Mouse (Mus musculus) myocyte (in vitro differentiated cells): Measurements from ENCODE around the gene Cd9. TPM values are rescaled to one million over a fixed set of nuclear protein-coding genes. Genes with fewer than 3 reads are reported as not detected.
"Not testable (repeated sequence)": the region's sequence is repeated elsewhere in the genome, so short reads cannot be mapped to it uniquely, and the experiment has no call there.

Source experiments
- H3K27me3 ChIP-seq: one replicate; pipeline ENCODE4 v1.6.1; 2011; ENCODE audit not compliant: control insufficient read depth, insufficient read depth, insufficient read length
- H3K36me3 ChIP-seq: one replicate; pipeline ENCODE4 v1.6.1; 2011; ENCODE audit not compliant: control insufficient read depth, insufficient read depth
- H3K4me2 ChIP-seq: one replicate; pipeline ENCODE4 v1.6.1; 2011; ENCODE audit warnings: low read depth, control low read depth
- H3K4me3 ChIP-seq: one replicate; pipeline ENCODE4 v1.5.1; 2011; ENCODE audit warnings: mild to moderate bottlenecking, control low read depth, moderate library complexity
- H3K79me2 ChIP-seq: one replicate; pipeline ENCODE4 v1.6.1; 2011; ENCODE audit not compliant: control insufficient read depth, insufficient read depth
- H3ac ChIP-seq: one replicate; pipeline ENCODE4 v1.6.1; 2011; ENCODE audit not compliant: control insufficient read depth, insufficient read length
- CEBPB ChIP-seq: IDR thresholded peaks from 2 replicates; pipeline ENCODE4 v1.6.1; 2011; ENCODE audit warnings: mild to moderate bottlenecking, moderate library complexity; ENCODE audit not compliant: poor library complexity, insufficient read depth, severe bottlenecking
- E2F4 ChIP-seq: IDR thresholded peaks from one replicate; pipeline ENCODE4 v1.6.1; 2011; ENCODE audit warnings: mild to moderate bottlenecking, control low read depth, moderate library complexity; ENCODE audit not compliant: insufficient read depth
- MAX ChIP-seq: IDR thresholded peaks from one replicate; pipeline ENCODE4 v1.6.1; 2011; ENCODE audit warnings: low read depth, mild to moderate bottlenecking, control low read depth
- MYOD1 ChIP-seq, 3 experiments: IDR thresholded peaks; one replicate each; pipeline ENCODE4 v1.6.1; 2011; ENCODE audit warnings: control low read depth in 2 of 3, low read depth in 2 of 3, mild to moderate bottlenecking in 2 of 3, moderate library complexity in 1 of 3; ENCODE audit not compliant: insufficient read length in 2 of 3, control insufficient read depth in 1 of 3
- MYOG ChIP-seq, 3 experiments: IDR thresholded peaks; one replicate each; pipeline ENCODE4 v1.6.1; 2011; ENCODE audit warnings: control low read depth in 2 of 3, low read depth in 2 of 3, mild to moderate bottlenecking in 2 of 3; ENCODE audit not compliant: insufficient read length in 2 of 3, control insufficient read depth in 1 of 3, insufficient read depth in 1 of 3
- POLR2A ChIP-seq: IDR thresholded peaks from one replicate; pipeline ENCODE4 v1.6.1; 2011; ENCODE audit warnings: low read depth, mild to moderate bottlenecking, control low read depth, moderate library complexity; ENCODE audit not compliant: insufficient read length
- POLR2AphosphoS2 ChIP-seq: IDR thresholded peaks from one replicate; pipeline ENCODE4 v1.6.1; 2011; ENCODE audit warnings: low read depth, control low read depth; ENCODE audit not compliant: insufficient read length
- REST ChIP-seq: IDR thresholded peaks from one replicate; pipeline ENCODE4 v1.6.1; 2011; ENCODE audit warnings: mild to moderate bottlenecking, control low read depth, moderate library complexity; ENCODE audit not compliant: insufficient read depth, insufficient read length
- SRF ChIP-seq: IDR thresholded peaks from one replicate; pipeline ENCODE4 v1.6.1; 2011; ENCODE audit warnings: low read depth; ENCODE audit not compliant: control insufficient read depth, insufficient read length
- TCF12 ChIP-seq: IDR thresholded peaks from one replicate; pipeline ENCODE4 v1.6.1; 2011; ENCODE audit warnings: mild to moderate bottlenecking, control low read depth; ENCODE audit not compliant: poor library complexity, insufficient read depth, severe bottlenecking
- TCF3 ChIP-seq: IDR thresholded peaks from one replicate; pipeline ENCODE4 v1.6.1; 2011; ENCODE audit warnings: low read depth, control low read depth; ENCODE audit not compliant: insufficient read length
- USF1 ChIP-seq: IDR thresholded peaks from one replicate; pipeline ENCODE4 v1.6.1; 2011; ENCODE audit warnings: low read depth, mild to moderate bottlenecking, control low read depth, moderate library complexity
- polyA plus RNA-seq: library from polyadenylated mRNA; unstranded; fragments of >200 nt; fragmentation: generic; extraction: Trizol; gene quantifications from one replicate; pipeline ENCODE4 v1.2.1, GENCODE M21; 2012; ENCODE audit warnings: missing spikeins

The Cd9 gene
- polyA plus RNA-seq, 1 experiment: 216 TPM

GRCm38 (mm10) chr6:125484721-125485120 is 9.9 kb downstream of the Cd9 start:
- no peak overlapping the region for H3K4me2 ChIP-seq
- H3K4me3 ChIP-seq: no peak overlapping the region
- no peak for TF ChIP-seq TCF12
- TF ChIP-seq POLR2A: no peak
- TF ChIP-seq USF1: no peak
- TF ChIP-seq MAX: no peak
- no peak for TF ChIP-seq MYOD1 (IDR thresholded peaks at IDR 0.05; ENCODE audit: control insufficient read depth in 1 of 3, insufficient read length in 2 of 3, low read depth in 2 of 3)
- no peak for TF ChIP-seq POLR2AphosphoS2
- no peak for TF ChIP-seq MYOG (IDR thresholded peaks at IDR 0.05; ENCODE audit: control insufficient read depth in 1 of 3, insufficient read depth in 1 of 3, insufficient read length in 2 of 3, low read depth in 2 of 3)
- no peak for TF ChIP-seq TCF3
- no peak for TF ChIP-seq REST
- TF ChIP-seq CEBPB: no peak
- TF ChIP-seq E2F4: no peak
- TF ChIP-seq SRF: no peak
- H3K36me3 ChIP-seq: no peaks in the 10 kb centered on the region
- peaks cover 69% of the 10 kb centered on the region for H3K79me2 ChIP-seq
- H3K27me3 ChIP-seq: no peaks in the 10 kb centered on the region
- H3ac ChIP-seq: no peak overlapping the region

- Histone ChIP-seq H3K79me2 (peaks cover 69% of the 10 kb centered on the region), H3K4me2 (peak overlapping the region; percentile 96)
- H3ac ChIP-seq, H3K36me3 ChIP-seq, H3K4me3 ChIP-seq, H3K27me3 ChIP-seq: not testable (repeated sequence)
Observed at GRCm38 (mm10) chr6:125484313-125484660, 10.3 kb downstream of the Cd9 start.

- no peak overlapping the region for H3K4me3 ChIP-seq
- H3K36me3 ChIP-seq: no peaks in the 10 kb centered on the region
- TF ChIP-seq TCF12 (no peak), CEBPB (no peak), USF1 (peak; percentile 34), REST (no peak), POLR2A (no peak)
- H3ac ChIP-seq: no peak overlapping the region
- H3K79me2 ChIP-seq: peaks cover 69% of the 10 kb centered on the region
- no peaks in the 10 kb centered on the region for H3K27me3 ChIP-seq
- peak overlapping the region; percentile 96 for H3K4me2 ChIP-seq
Observed at GRCm38 (mm10) chr6:125483515-125484312, 10.9 kb downstream of the Cd9 start.

GRCm38 (mm10) chr6:125482427-125482831 is 12.2 kb downstream of the Cd9 start:
- TF ChIP-seq SRF (no peak), MYOD1 (IDR thresholded peaks at IDR 0.05; ENCODE audit: control insufficient read depth in 1 of 3, insufficient read length in 2 of 3, low read depth in 2 of 3) (peak in 1 of 3 experiments; percentile 10), USF1 (no peak)
- Histone ChIP-seq H3K4me2 (peak overlapping the region; percentile 96), H3K4me3 (peak overlapping the region; percentile 10), H3ac (no peak overlapping the region), H3K27me3 (no peaks in the 10 kb centered on the region), H3K36me3 (no peaks in the 10 kb centered on the region), H3K79me2 (peaks cover 64% of the 10 kb centered on the region)

GRCm38 (mm10) chr6:125481667-125482390 is 12.8 kb downstream of the Cd9 start:
- peak overlapping the region; percentile 96 for H3K4me2 ChIP-seq
- H3ac ChIP-seq: no peak overlapping the region
- H3K36me3 ChIP-seq: no peaks in the 10 kb centered on the region
- no peaks in the 10 kb centered on the region for H3K27me3 ChIP-seq
- H3K79me2 ChIP-seq: peaks cover 65% of the 10 kb centered on the region
- H3K4me3 ChIP-seq: peak overlapping the region; percentile 10
- 0 out of 2 replicates have a peak, but pooled peaks have one; percentile 61 for TF ChIP-seq CEBPB
- no peak for TF ChIP-seq E2F4
- no peak for TF ChIP-seq MYOG (IDR thresholded peaks at IDR 0.05; ENCODE audit: control insufficient read depth in 1 of 3, insufficient read depth in 1 of 3, insufficient read length in 2 of 3, low read depth in 2 of 3)
